Mouse (Mus musculus) testis, postnatal 10 days (tissue): ENCODE measurements around the gene Zfp157.
"Not testable (repeated sequence)": the region's sequence is repeated elsewhere in the genome, so short reads cannot be mapped to it uniquely, and the experiment has no call there.

Experiments used
- DNase-seq: peaks from one replicate; pipeline ENCODE4 v3.0.0; 2021; ENCODE audit warnings: low spot score

Gene Zfp157

GRCm38 (mm10) chr5:138441286-138442194, at the start of gene Zfp157:
TSS of gene Zfp157 (plus strand) at chr5:138441468.
- peak; percentile 90 for DNase-seq

- no peak for DNase-seq
These were observed 43.4 kb upstream of the Zfp157 start for GRCm38 (mm10) chr5:138397795-138398337.

DNA sequence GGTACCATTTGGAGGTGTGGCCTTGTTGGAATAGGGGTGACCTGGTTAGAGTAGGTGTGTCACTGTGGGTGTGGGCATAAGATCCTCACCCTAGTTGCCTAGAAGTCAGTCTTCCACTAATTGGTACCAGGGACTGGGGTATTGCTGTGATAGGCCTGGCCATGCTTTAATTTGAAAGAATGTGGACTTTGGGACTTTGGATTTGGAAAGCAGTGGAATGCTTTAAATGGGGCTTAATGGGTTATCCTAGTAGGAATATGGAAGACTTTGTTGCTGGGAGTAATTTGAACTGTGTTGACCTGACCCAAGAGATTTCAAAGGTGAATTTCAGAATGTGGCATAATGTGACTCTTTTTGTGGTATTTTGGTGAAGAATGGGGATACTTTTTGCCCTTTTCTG, 40.8 kb upstream of the Zfp157 start:
- DNase-seq, result not testable (repeated sequence)

GRCm38 (mm10) chr5:138458371-138458770, 17.1 kb downstream of the Zfp157 start:
- no peak for DNase-seq

GRCm38 (mm10) chr5:138459107-138459506, 17.8 kb downstream of the Zfp157 start:
- DNase-seq, result no peak

- DNase-seq, result peak; percentile 75
These were observed 32.3 kb downstream of the Zfp157 start for GRCm38 (mm10) chr5:138473601-138474000.

DNA sequence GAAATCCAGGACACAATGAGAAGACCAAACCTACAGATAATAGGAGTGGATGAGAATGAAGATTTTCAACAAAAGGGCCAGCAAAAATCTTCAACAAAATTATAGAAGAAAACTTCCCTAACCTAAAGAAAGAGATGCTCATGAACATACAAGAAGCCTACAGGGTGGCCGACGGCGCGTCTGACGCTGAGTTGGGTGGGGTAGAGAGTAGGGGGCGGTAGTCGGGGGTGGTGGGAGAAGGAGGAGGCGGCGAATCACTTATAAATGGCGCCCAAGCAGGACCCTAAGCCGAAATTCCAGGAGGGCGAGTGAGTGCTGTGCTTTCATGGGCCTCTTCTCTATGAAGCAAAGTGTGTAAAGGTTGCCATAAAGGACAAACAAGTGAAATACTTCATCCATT, 63.3 kb downstream of the Zfp157 start:
- DNase-seq, result not testable (repeated sequence)
